Mouse (Mus musculus) layer of hippocampus, adult 2 months (tissue): ENCODE data around the gene Thada. TPM values are rescaled to one million over a fixed set of nuclear protein-coding genes. Genes with fewer than 3 reads are reported as not detected.

ENCODE experiments used
- DNase-seq, 2 experiments: peaks; one replicate each; pipeline ENCODE4 v3.0.0; 2022; ENCODE audit warnings: low spot score in 2 of 2
- H3K27ac ChIP-seq: fragments of 200-600 bp; 2 replicates; pipeline ENCODE4 v1.8.1; 2022
- H3K4me3 ChIP-seq: fragments of 200-600 bp; 2 replicates; pipeline ENCODE4 v1.8.1; 2022; ENCODE audit warnings: mild to moderate bottlenecking
- CTCF ChIP-seq: fragments of 200-600 bp; conservative IDR thresholded peaks from 2 replicates; pipeline ENCODE4 v1.8.1; 2022; ENCODE audit warnings: antibody characterized with exemption, mild to moderate bottlenecking, moderate library complexity
- total RNA-seq, 2 experiments: library from RNA; stranded (reverse); gene quantifications; 2 replicates each; pipeline ENCODE4 v1.2.3; 2021

The Thada gene
- total RNA-seq, 2 experiments from 2014 or later: 14.8 to 17.3 TPM

DNA sequence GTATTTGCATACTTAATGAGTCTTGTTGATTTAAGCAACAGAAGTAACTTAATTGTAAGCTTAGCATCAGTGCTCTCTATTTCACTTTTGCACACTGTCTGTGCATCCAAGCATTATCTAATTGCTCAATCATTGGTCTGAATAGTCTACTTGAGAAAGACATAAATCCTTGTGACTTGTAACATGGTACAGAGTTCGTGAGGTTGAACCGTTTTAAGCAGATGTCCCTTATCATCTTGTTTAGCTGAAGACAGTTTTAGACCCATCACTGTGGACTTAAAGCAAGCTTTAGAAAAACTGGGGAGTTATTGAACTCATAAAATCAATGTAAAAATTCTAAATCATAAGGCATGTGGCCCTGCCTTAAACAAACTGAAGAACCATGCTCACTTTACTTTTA lies 31.6 kb upstream of the Thada start:
- TF ChIP-seq CTCF: no peak
- Histone ChIP-seq H3K4me3 (no peak overlapping the region), H3K27ac (no peak overlapping the region)
- no peak for DNase-seq

DNA sequence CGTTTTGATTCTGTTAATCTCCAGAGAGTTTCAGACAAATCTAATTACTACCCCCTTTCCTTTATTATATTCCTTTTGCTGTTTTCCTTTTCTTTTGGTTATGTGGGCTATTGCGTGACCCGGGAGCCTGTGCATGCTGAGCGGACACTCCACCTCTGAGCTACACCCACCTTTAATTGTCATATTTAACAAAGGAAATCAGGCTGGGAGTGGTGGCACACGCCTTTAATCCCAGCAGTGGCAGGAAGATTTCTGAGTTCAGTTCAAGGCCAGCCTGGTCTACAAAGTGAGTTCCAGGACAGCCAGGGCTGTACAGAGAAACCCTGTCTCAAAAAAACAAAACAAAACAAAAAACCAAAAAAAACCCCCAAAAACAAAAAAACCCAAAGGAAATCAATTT lies 31.0 kb upstream of the Thada start:
- TF ChIP-seq CTCF: no peak
- no peak overlapping the region for H3K4me3 ChIP-seq

DNA sequence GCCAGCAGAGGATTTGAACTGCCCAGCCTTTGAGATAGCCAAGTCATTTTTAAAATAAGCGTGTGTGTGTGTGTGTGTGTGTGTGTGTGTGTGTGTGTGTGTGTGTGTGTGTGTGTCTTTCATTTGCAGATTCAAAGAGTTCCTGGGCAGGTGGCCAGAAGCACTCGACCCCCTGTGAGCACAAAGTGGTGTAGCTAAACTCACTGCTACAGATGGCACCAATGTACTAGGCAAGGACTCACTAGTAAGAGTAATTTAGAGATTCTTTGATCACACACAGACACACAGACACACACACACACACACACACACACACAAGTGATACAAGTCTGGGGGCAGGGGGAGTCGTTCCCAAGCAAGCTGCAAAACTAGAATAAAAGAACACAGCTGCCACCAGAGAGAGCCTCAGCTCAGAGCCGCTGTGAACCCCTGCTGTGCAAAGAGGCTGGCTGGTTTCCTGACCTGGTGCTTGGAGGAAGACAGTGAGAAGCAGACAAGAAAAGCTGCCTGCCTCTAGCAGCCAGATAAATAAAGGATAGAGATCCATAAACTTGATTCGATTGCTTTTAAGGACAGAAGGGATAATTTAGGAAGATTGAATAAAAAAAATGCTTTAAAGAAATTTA lies 26.4 kb upstream of the Thada start:
- TF ChIP-seq CTCF: no peak
- Histone ChIP-seq H3K4me3 (no peak overlapping the region), H3K27ac (no peak overlapping the region)
- no peak for DNase-seq

More for the DNA sequence above, 31.0 kb upstream of the Thada start:
- DNase-seq: no peak
- no peak overlapping the region for H3K27ac ChIP-seq

DNA sequence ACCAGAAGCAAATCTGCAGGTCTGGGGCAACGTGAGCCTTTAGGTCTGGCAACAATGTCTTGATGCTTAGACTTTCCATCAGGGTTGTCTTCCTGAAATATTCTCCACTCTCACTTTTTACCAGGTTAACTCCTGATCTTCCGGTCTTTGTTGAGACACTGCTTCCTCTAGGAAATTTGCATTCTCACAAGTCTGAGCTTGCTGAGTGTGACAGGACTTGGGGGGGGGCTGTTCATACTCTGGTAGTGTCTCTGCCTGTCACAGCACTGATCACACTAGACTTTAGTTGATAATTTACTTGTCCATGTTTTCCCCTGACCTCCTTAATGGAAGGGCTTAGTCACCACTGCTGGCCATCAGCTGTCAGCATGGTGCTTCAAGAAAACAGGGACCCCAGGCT lies 21.4 kb upstream of the Thada start:
- no peak for DNase-seq
- TF ChIP-seq CTCF: no peak
- H3K4me3 ChIP-seq: no peak overlapping the region
- no peak overlapping the region for H3K27ac ChIP-seq

DNA sequence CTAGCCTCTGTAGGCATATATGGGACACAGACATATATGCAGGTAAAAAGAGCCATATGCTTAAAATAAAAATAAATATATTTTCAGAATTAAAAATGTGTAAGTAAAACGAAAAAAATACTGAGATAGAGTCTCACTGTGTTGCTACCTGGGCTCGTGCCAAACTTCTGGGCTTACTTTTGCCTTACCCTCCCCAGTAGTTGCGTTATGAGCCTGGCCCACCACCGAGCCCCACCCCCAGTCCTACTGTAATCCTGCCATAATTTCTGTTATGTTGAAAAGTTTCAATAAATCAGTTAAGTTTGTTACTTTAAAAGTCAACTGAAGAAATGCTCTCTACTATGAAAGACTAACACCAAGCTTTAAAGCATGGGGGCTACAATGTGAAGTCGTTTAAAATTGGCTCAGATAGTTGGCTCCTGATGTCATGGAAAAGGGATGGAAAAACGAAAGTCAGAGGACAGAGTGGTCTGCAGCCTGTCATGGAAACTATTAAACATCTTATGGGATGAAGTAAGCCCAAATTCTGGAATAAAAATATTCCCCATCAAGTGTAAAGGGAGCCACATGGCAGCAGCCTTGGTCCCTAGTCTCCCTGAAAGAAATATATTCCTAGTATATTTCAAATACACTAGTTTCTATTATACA lies 17.8 kb upstream of the Thada start:
- no peak for DNase-seq
- TF ChIP-seq CTCF: no peak
- Histone ChIP-seq H3K4me3 (no peak overlapping the region), H3K27ac (no peak overlapping the region)

DNA sequence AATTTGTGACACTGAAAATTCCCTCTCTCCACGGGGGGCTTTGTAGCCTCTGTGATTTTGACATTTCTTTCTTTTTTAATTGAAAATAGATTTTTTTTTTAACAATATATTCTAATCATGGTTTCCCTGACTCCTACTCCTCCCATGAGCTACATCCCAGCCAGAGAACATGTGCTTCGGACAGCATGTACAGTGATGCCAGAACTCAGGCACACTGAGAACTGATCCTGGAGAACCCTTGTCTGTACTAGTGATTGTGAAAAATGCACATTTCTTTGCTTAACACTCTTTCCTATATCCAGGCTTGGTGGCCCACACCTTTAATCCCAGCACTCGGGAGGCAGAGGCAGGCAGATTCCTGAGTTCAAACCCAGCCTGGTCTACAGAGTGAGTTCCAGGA lies 16.8 kb upstream of the Thada start:
- no peak for TF ChIP-seq CTCF
- no peak for DNase-seq
- no peak overlapping the region for H3K4me3 ChIP-seq
- H3K27ac ChIP-seq: no peak overlapping the region

DNA sequence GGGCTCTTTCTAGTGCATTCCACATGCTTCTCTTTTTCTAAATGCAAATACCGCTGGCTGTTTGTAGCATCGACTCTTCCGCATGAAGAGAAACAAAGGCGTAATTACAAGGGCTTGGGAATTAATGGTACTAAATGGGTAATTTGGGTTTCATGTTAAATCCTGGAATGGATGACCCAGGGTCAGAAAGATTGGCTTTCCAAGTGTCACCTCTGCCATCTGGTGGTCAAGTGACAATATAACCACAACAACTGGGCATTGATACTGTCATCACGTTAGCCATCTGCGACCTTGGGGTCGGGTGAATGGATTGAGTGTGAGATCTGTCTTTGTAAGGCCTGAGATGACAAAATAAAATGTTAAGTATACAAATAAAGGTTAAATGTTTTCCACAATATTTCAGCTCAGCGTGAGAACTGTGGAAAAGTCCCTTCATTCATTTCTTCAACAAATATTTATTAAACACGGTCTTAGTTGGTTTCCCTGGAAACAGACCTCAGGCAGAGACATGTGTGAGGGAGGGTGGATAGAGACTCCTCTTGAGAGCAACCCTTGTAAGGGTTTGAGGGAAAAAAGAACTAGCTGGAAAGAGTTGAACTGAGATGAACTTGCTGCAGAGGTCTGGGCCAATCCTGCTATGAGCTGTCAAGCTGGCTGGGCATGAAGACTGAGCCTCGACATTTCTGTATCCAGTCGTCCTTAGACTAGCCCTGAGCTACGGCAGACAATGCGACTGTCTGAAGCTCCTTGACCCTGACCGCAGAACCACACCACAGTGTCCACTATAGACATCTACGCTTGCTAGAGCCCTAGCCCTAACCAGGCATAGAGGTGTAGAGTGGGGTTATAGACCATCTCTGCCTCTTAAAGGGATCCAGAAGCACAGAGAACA lies 14.7 kb upstream of the Thada start:
- TF ChIP-seq CTCF: peak; percentile 76
- no peak overlapping the region for H3K27ac ChIP-seq
- H3K4me3 ChIP-seq: no peak overlapping the region
- no peak for DNase-seq

DNA sequence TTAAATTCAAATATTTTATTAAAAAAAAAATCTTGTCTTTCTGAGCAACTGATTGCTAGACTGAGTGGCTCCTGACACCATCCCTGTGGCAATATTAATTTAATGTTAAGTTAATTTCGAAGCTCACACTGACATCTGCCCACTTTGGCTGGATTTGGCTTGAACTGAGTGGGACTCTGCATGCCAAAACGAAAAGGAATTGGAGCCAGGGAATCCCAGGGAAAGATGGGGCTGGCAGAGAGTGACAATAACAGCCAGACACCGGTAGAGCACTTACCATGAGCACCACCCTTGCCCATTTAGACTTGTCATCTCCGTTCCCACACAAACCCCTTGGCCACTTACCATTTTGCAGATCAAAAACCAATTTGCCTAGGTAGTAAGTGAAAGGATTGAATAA lies 12.3 kb upstream of the Thada start:
- TF ChIP-seq CTCF: no peak
- DNase-seq: no peak
- H3K27ac ChIP-seq: no peak overlapping the region
- no peak overlapping the region for H3K4me3 ChIP-seq

DNA sequence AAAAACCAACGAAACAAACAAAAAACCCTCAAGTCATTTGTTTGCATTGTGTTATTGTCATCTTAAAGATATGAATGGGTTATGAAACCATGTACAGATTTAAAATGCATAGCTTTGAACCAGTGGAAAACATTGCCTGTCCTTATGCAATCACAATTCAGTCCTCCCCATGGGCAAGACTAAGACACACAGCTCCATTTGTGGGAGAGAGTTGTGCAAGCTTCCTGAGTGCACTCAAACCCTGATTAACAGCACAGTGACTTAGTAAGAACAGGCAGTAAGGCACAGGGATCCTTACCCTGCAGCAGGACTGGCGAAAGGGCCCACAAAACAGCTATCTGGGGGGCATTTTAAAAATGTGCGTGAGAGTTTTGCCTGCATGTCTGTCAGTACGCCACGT lies 11.2 kb upstream of the Thada start:
- no peak overlapping the region for H3K4me3 ChIP-seq
- H3K27ac ChIP-seq: no peak overlapping the region
- no peak for DNase-seq
- TF ChIP-seq CTCF: no peak

DNA sequence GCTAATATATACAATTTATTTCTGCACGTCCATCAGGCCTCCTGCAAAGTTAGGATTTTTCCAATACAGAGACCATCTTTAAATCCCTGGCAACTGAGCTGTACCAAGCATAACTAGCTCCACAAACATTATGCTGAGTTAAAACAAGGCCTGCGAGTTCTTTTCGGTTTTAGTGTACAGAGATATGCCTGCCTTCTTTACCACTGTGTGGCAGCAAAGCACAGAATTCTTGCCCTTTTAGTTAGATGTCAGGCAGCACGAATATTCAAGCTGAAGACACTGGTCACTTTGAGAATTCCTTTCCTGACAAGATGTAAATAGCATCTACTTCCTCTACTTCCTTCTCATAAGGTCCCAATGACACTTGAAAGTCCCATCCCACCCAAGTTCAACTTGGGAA lies 8.3 kb upstream of the Thada start:
- DNase-seq: peak; percentile 17 to 32
- H3K27ac ChIP-seq: no peak overlapping the region

DNA sequence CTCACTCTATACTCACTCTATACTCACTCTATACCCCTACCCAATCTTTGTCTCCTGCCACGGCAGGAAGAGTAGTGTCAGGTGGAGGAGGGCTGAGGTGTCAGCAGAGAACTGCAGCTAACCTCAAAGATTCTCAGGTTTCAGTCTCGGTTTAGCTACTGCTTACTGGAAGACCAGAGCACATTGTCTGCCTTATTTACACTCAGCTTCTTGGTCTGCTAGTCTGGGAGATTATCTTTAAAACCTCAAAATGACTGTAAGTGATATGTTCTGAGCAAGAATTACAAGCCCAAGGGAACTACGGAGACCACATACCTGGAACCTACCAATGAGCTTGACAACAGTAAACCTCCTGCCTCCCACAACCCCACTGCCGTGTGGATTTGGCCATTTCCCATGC lies 31.0 kb downstream of the Thada start:
- Histone ChIP-seq H3K4me3 (no peak overlapping the region), H3K27ac (no peak overlapping the region)
- no peak for TF ChIP-seq CTCF
- DNase-seq: no peak

More for the DNA sequence above, 8.3 kb upstream of the Thada start:
- H3K4me3 ChIP-seq: no peak overlapping the region
- peak; percentile 78 for TF ChIP-seq CTCF

DNA sequence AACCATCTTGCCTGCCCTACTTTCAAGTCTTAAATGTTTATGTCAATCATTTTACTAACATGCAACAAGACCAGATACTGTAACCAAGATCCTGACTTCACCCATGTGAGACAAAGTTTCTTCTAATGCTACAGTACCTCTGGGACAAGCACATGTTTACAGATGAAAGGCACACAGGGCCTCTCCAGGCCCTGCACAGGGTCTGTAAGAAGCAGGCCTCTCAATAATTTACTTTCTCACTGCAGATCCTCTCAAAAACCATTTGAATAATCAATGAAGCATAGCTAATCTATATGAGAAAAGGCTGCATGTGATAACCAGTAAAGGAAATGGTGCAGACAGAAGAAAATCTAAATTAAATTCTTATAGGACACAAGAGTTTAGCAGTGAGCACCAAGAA lies 31.8 kb downstream of the Thada start:
- TF ChIP-seq CTCF: no peak
- H3K4me3 ChIP-seq: no peak overlapping the region
- no peak for DNase-seq

DNA sequence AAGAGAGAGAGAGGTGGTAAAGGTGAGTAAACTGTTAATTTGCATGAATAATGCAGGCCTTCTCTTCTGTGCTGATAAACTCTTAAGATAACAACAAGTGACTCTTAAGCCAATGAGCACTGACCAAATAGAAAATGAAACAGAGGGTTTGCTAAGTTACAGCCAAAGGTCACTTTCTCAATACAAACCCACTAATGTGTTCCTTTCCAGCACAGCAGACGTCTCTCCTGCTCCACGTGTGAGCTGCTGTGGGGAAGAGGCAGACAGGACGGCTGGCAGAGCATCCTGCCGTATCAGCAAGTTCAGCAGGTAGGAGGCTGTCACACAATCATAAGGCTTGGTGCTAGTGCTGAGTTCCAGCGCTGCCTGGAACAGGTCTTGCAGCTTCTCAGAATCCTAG lies 34.0 kb downstream of the Thada start:
- DNase-seq: no peak
- no peak overlapping the region for H3K4me3 ChIP-seq
- H3K27ac ChIP-seq: no peak overlapping the region
- TF ChIP-seq CTCF: no peak

More for the DNA sequence above, 31.8 kb downstream of the Thada start:
- H3K27ac ChIP-seq: no peak overlapping the region

DNA sequence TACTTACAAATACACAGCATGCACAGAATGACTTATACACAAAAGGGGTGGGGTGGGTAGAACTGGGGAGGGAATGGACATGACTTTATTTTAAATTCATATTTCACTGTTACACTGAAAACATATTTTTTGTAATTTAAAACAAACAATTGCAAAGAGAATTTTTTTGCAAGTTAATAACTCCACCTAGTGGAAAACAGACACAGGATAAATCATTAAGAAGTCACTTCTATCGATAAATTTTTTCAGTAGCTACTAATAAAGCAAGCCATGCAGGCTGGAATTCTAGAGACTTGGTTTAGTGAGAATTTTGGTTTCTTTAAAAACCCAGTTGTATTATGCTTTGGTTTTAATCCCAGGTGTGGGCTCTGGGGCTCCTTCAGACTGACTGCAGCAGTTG lies 41.7 kb downstream of the Thada start:
- Histone ChIP-seq H3K4me3 (no peak overlapping the region), H3K27ac (no peak overlapping the region)
- DNase-seq: no peak
- peak; percentile 70 for TF ChIP-seq CTCF
